Mouse (Mus musculus) testis, adult 2 months (tissue): ENCODE results near the gene Malsu1.

Experiments used
- CTCF ChIP-seq: fragments of 200-500 bp; IDR thresholded peaks from 2 replicates; pipeline ENCODE4 v1.5.1; 2012; ENCODE audit warnings: low read depth, mild to moderate bottlenecking, inconsistent platforms, low read length, moderate library complexity; ENCODE audit not compliant: control insufficient read depth, insufficient read depth, insufficient replicate concordance
- POLR2A ChIP-seq: fragments of 200-500 bp; IDR thresholded peaks from 2 replicates; pipeline ENCODE4 v1.6.1; 2012; ENCODE audit warnings: low read depth, mild to moderate bottlenecking, inconsistent platforms, low read length, moderate library complexity; ENCODE audit not compliant: control insufficient read depth

DNA sequence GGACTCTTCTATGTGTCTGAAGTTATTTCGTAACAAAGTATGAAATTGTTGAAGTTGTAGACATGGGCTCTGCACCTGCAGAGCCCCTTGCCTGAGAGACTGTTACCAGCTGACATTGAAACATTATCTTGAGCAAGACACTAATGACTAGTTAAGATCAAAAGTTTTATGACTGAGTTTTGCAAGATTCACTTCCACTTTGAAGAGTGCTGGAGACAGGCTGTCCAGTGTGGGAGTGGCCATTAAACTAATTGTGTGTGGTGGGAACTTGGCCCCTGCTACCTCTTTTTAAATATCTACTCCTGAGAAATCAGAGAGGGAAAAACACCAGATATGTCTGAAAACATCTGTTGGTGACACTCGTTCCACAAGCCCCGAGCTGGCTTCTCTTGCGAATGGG is 42.4 kb upstream of the Malsu1 start:
- TF ChIP-seq POLR2A (no peak), CTCF (no peak)
